8 mouse cellular contexts compared by ENCODE assay signal in genomic region chr16:55966212-55966871, GRCm38 (mm10). TPM values are rescaled to one million over a fixed set of nuclear protein-coding genes. Genes with fewer than 3 reads are reported as not detected.
DNase-seq lines count a peak whose midpoint lies in the region; ATAC-seq and TF ChIP-seq lines count a peak whose summit lies in the region.

Rpl24 (plus strand) TSS chr16:55966275.

- no peaks in the 10 kb centered on the region for H3K27me3 ChIP-seq in Patski
- H3K27me3 ChIP-seq in hindbrain, embryonic 14.5 days (ENCODE audit: control insufficient read depth, insufficient read depth, low read length), result no peaks in the 10 kb centered on the region

- in situ Hi-C loops in Patski (cut with MboI; ENCODE audit: low pct_unique_long_range_greater_than_20kb), result loop anchor here (10.0 kb wide), 1 partner anchor 158 kb away; no protein-coding TSS in a partner anchor

- CTCF ChIA-PET in Patski (lab: Charles Lee), result interaction anchor here (1.5 kb wide), 1 partner anchor 16 kb away, joined by 6 read pairs; no protein-coding TSS in a partner anchor

- DNase-seq in Patski (ENCODE audit: low read depth, low spot score), result peak; percentile 68
- DNase-seq in cerebellum, postnatal 14 days, result peak; percentile 97
- peak; percentile 92 to 96 for DNase-seq in frontal cortex, postnatal 25 days (ENCODE audit: low spot score in 2 of 2)
- DNase-seq in hindbrain, embryonic 14.5 days (ENCODE audit: low spot score), result peak; percentile 99
- DNase-seq in layer of hippocampus, postnatal 36 days, result peak; percentile 95 to 97
- peak; percentile 97 for DNase-seq in lung, postnatal 36 days
- peak; percentile 98 for DNase-seq in retina, postnatal 1 day
- peak; percentile 89 to 91 for DNase-seq in urinary bladder, adult 18-20 months (ENCODE audit: low spot score in 2 of 2)

- peak; percentile 82 for ATAC-seq in Patski
- ATAC-seq in hindbrain, embryonic 14.5 days (ENCODE audit: low FRiP score), result peak; percentile 94

- H3K4me2 ChIP-seq in hindbrain, embryonic 14.5 days (replicated peaks), result peak within 1 kb of the TSS; percentile 82

- H3K9ac ChIP-seq in hindbrain, embryonic 14.5 days, result peak within 1 kb of the TSS; percentile 88

- no peak for TF ChIP-seq CTCF in Patski (IDR thresholded peaks at IDR 0.05)

- peak within 1 kb of the TSS; percentile 70 for H3K4me3 ChIP-seq in hindbrain, embryonic 14.5 days (replicated peaks; ENCODE audit: low read length)

- H3K27ac ChIP-seq in hindbrain, embryonic 14.5 days, result peak within 1 kb of the TSS; percentile 88

- 2% methylated on average over 42 of the region's 42 CpGs for WGBS in hindbrain, embryonic 14.5 days

- H3K9me3 ChIP-seq in hindbrain, embryonic 14.5 days (ENCODE audit: control insufficient read depth, low read length), result no peaks in the 10 kb centered on the region

- H3K4me1 ChIP-seq in hindbrain, embryonic 14.5 days (replicated peaks; ENCODE audit: control insufficient read depth, insufficient read depth, low read length), result peaks cover 9% of the 10 kb centered on the region

- peaks cover 32% of the 10 kb centered on the region for H3K36me3 ChIP-seq in hindbrain, embryonic 14.5 days (replicated peaks; ENCODE audit: control insufficient read depth, insufficient read depth)

- POLR2A ChIA-PET in Patski (lab: Charles Lee), result interaction anchor here (0.5 kb wide), 1 partner anchor 98 kb away, joined by 3 read pairs; no protein-coding TSS in a partner anchor

RNA-seq across cellular contexts. Expression of gene Rpl24, which starts in this region (rescaled TPM):
- polyA plus RNA-seq in Patski (2021), result 905 TPM
- polyA plus RNA-seq in hindbrain, embryonic 14.5 days (2014; fragmentation: Nextera tagmentation; extraction: Ambion mirVana), result 493 and 568 TPM in 2 replicates
- total RNA-seq in layer of hippocampus, postnatal 36 days (2021), result 100 to 1,000 TPM; 392 to 411 TPM

Comparison
In these comparisons a context has a peak if more than half of its experiments do, and no peak if none do; other contexts are left out.
1. Peak in every context shown above with its lines: DNase-seq, ATAC-seq, H3K4me3 ChIP-seq and H3K27ac ChIP-seq.